Comparison of ENCODE assay signal across 8 mouse cellular contexts in genomic region chr19:6992011-6992858, GRCm38 (mm10). TPM values are rescaled to one million over a fixed set of nuclear protein-coding genes. Genes with fewer than 3 reads are reported as not detected.
DNase-seq lines count a peak whose midpoint lies in the region; ATAC-seq and TF ChIP-seq lines count a peak whose summit lies in the region.

Gene Dnajc4 (minus strand): TSS chr19:6992572.

- peak; percentile 42; the same call in 1 of the 2 replicates for TF ChIP-seq POLR2A in bone marrow, adult 2 months (IDR thresholded peaks at IDR 0.05; ENCODE audit: borderline replicate concordance, control insufficient read depth, low read depth, low read length)

- peak within 1 kb of the TSS; percentile 44 for H3K9ac ChIP-seq in embryonic facial prominence, embryonic 15.5 days
- peak within 1 kb of the TSS; percentile 63 for H3K9ac ChIP-seq in limb, embryonic 15.5 days

- H3K27me3 ChIP-seq in embryonic facial prominence, embryonic 15.5 days = no peaks in the 10 kb centered on the region
- H3K27me3 ChIP-seq in limb, embryonic 15.5 days = no peaks in the 10 kb centered on the region

- H3K4me2 ChIP-seq in embryonic facial prominence, embryonic 15.5 days (replicated peaks) = peak within 1 kb of the TSS; percentile 89
- H3K4me2 ChIP-seq in limb, embryonic 15.5 days = peak within 1 kb of the TSS; percentile 95

- H3K9me3 ChIP-seq in embryonic facial prominence, embryonic 15.5 days (replicated peaks) = no peaks in the 10 kb centered on the region
- H3K9me3 ChIP-seq in limb, embryonic 15.5 days = no peaks in the 10 kb centered on the region

- TF ChIP-seq CTCF in bone marrow, adult 2 months (IDR thresholded peaks at IDR 0.05; ENCODE audit: control insufficient read depth, insufficient read depth, low read length) = no peak

- peak within 1 kb of the TSS; percentile 33 for H3K27ac ChIP-seq in bone marrow, adult 2 months (ENCODE audit: control insufficient read depth, insufficient read depth, low read depth, low read length, poor library complexity)
- H3K27ac ChIP-seq in embryonic facial prominence, embryonic 15.5 days (replicated peaks) = peak within 1 kb of the TSS; percentile 52
- peak within 1 kb of the TSS; percentile 68 for H3K27ac ChIP-seq in limb, embryonic 15.5 days

- peak within 1 kb of the TSS; percentile 74 for H3K4me3 ChIP-seq in bone marrow, adult 2 months (replicated peaks; ENCODE audit: control insufficient read depth, low read depth, low read length)
- H3K4me3 ChIP-seq in embryonic facial prominence, embryonic 15.5 days (replicated peaks) = peak within 1 kb of the TSS; percentile 58
- peak within 1 kb of the TSS; percentile 59 for H3K4me3 ChIP-seq in limb, embryonic 15.5 days

- 1% methylated on average over 37 of the region's 37 CpGs for WGBS in bone marrow, adult 2 months
- WGBS in embryonic facial prominence, embryonic 15.5 days = 2% methylated on average over 37 of the region's 37 CpGs
- WGBS in limb, embryonic 15.5 days = 1% methylated on average over 37 of the region's 37 CpGs

- ATAC-seq in embryonic facial prominence, embryonic 15.5 days (ENCODE audit: insufficient number of reproducible peaks, low FRiP score, low TSS enrichment, low read depth) = peak; percentile 94
- peak; percentile 90 for ATAC-seq in limb, embryonic 15.5 days (ENCODE audit: insufficient number of reproducible peaks, low FRiP score, low TSS enrichment, low read depth)

- H3K4me1 ChIP-seq in bone marrow, adult 2 months (ENCODE audit: control insufficient read depth, insufficient read depth, low read length) = peaks cover 3% of the 10 kb centered on the region
- H3K4me1 ChIP-seq in embryonic facial prominence, embryonic 15.5 days = peaks cover 53% of the 10 kb centered on the region
- peaks cover 51% of the 10 kb centered on the region for H3K4me1 ChIP-seq in limb, embryonic 15.5 days

- no peaks in the 10 kb centered on the region for H3K36me3 ChIP-seq in embryonic facial prominence, embryonic 15.5 days
- no peaks in the 10 kb centered on the region for H3K36me3 ChIP-seq in limb, embryonic 15.5 days

- DNase-seq in 416B (ENCODE audit: low read depth) = peak; percentile 99
- peak; percentile 97 for DNase-seq in heart, adult 8-10 months (ENCODE audit: low spot score)
- peak; percentile 98 for DNase-seq in kidney, adult 9 months
- peak; percentile 90 to 91 for DNase-seq in monocyte, adult 2 months (ENCODE audit: low read depth in 1 of 2, low spot score in 2 of 2)
- peak; percentile 98 to 99 for DNase-seq in spleen, postnatal 36 days (ENCODE audit: low spot score in 2 of 2)

RNA-seq across cellular contexts. Expression of gene Dnajc4, which starts in this region (rescaled TPM):
- 14.8 and 28.8 TPM in 2 replicates for polyA plus RNA-seq in bone marrow, adult 2 months (2011; ENCODE audit: insufficient read depth, insufficient read length, low replicate concordance, missing spikeins)
- polyA plus RNA-seq in embryonic facial prominence, embryonic 15.5 days (2015; fragmentation: Nextera tagmentation; extraction: Ambion mirVana) = 23.9 and 27.9 TPM in 2 replicates
- 10 to 100 TPM; 48.7 to 62.9 (median 53.7) TPM for total RNA-seq in heart, adult 8-10 months (2022)
- polyA plus RNA-seq in limb, embryonic 15.5 days (2015; fragmentation: Nextera tagmentation; extraction: Ambion mirVana) = 23.8 and 30.6 TPM in 2 replicates

Comparison
In these comparisons a context has a peak if more than half of its experiments do, and no peak if none do; other contexts are left out.
1. Peak in every context shown above with its lines: DNase-seq, ATAC-seq, H3K4me3 ChIP-seq and H3K27ac ChIP-seq.